Mouse (Mus musculus) neural tube, embryonic 14.5 days (tissue): ENCODE results near the gene Entr1. TPM values are rescaled to one million over a fixed set of nuclear protein-coding genes. Genes with fewer than 3 reads are reported as not detected.
"Not testable (repeated sequence)": the region's sequence is repeated elsewhere in the genome, so short reads cannot be mapped to it uniquely, and the experiment has no call there.

ENCODE experiments used
- ATAC-seq: fragments of 200-750 bp; cut with Nextera tagmentation; 2 replicates; pipeline ENCODE4 v1.8.0; 2017; ENCODE audit warnings: low read depth, mild to moderate bottlenecking, moderate TSS enrichment, moderate library complexity
- H3K27ac ChIP-seq: fragments of 300-500 bp; sonication (generic); 2 replicates; pipeline ENCODE4 v1.5.1; 2014; ENCODE audit warnings: low read depth, mild to moderate bottlenecking, control low read depth, low read length, moderate library complexity, mixed read lengths
- H3K27me3 ChIP-seq: fragments of 300-500 bp; sonication (generic); 2 replicates; pipeline ENCODE4 v1.6.1; 2014; ENCODE audit warnings: low read length; ENCODE audit not compliant: control insufficient read depth, insufficient read depth
- H3K36me3 ChIP-seq: fragments of 300-500 bp; sonication (generic); 2 replicates; pipeline ENCODE4 v1.6.1; 2014; ENCODE audit warnings: low read length, mixed read lengths; ENCODE audit not compliant: control insufficient read depth, insufficient read depth
- H3K4me1 ChIP-seq: fragments of 300-500 bp; sonication (generic); 2 replicates; pipeline ENCODE4 v1.6.1; 2014; ENCODE audit warnings: low read length; ENCODE audit not compliant: control insufficient read depth, insufficient read depth
- H3K4me2 ChIP-seq: fragments of 300-500 bp; sonication (generic); 2 replicates; pipeline ENCODE4 v1.6.1; 2014; ENCODE audit warnings: mild to moderate bottlenecking, low read depth, low read length, control low read depth
- H3K4me3 ChIP-seq: fragments of 300-500 bp; sonication (generic); 2 replicates; pipeline ENCODE4 v1.5.1; 2014; ENCODE audit warnings: low read depth, low read length, control low read depth, mixed read lengths
- H3K9ac ChIP-seq: fragments of 300-500 bp; sonication (generic); replicated peaks from 2 replicates; pipeline ENCODE4 v1.6.1; 2014; ENCODE audit warnings: low read depth, mild to moderate bottlenecking, control low read depth, low read length, mixed read lengths
- H3K9me3 ChIP-seq: fragments of 300-500 bp; sonication (generic); 2 replicates; pipeline ENCODE4 v1.6.1; 2016; ENCODE audit warnings: low read length; ENCODE audit not compliant: control insufficient read depth
- WGBS: fragments of 180-500 bp; shearing (Covaris S2); extraction: QIAGEN DNeasy Blood & Tissue Kit; methylation state at CpG from one replicate; pipeline ENCODE4 v1.1.7; 2014; 5-methylcytosine and 5-hydroxymethylcytosine counted together
- polyA plus RNA-seq: library from polyadenylated mRNA; unstranded; fragments of >200 nt; fragmentation: Nextera tagmentation; extraction: Ambion mirVana; gene quantifications from 2 replicates; pipeline ENCODE4 v1.2.1, GENCODE M21; 2014

The Entr1 gene
- polyA plus RNA-seq, 1 experiment from 2014 or later = 152 TPM

DNA sequence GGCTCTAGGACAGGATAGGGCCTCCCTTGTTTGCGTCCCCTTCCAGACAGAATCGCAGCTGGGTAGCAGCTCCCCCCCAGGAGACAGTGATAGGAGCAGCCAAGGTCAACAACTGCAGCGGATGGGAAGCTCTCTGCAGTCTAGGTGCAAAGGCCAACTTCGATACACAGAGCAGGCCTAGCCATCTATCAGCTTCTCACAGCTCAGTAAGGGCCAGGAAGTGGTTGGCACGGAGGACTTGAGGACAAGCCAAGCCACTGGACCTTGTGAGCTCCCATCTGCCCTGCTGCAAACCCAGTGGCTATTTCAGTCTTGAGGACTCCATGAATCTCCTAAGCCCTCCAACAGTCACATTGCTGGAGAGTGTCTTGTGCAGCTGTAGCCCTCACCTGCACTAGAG is 10.5 kb upstream of the Entr1 start:
- H3K36me3 ChIP-seq = peaks cover 70% of the 10 kb centered on the region
- no peak for ATAC-seq
- no peaks in the 10 kb centered on the region for H3K9me3 ChIP-seq
- H3K4me2 ChIP-seq = no peak overlapping the region
- H3K27ac ChIP-seq = no peak overlapping the region
- H3K27me3 ChIP-seq = no peaks in the 10 kb centered on the region
- H3K4me3 ChIP-seq = no peak overlapping the region
- no peak overlapping the region for H3K9ac ChIP-seq
- no peaks in the 10 kb centered on the region for H3K4me1 ChIP-seq
- WGBS = 88% methylated on average over 5 of the region's 5 CpGs

DNA sequence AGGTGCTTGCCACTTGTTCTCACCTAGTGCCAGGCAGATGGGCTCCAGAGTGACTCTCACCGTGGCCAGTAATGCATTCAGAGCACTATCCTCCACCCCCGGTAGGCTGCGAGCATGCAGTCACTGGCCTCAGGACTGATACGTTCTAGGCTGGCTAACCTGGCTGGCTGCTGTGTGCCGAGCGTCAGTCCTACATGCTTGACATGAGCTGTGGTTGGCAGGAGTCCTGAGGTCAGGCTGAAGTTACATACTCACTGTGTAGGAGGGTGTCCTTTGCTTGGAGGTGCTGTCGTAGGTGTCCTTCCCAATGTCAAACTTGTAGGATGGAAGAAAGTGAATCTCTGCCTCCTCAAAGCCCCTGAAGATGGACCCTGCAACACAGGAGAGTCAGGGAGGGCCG is 9.9 kb upstream of the Entr1 start:
- no peak for ATAC-seq
- WGBS = 89% methylated on average over 8 of the region's 8 CpGs

DNA sequence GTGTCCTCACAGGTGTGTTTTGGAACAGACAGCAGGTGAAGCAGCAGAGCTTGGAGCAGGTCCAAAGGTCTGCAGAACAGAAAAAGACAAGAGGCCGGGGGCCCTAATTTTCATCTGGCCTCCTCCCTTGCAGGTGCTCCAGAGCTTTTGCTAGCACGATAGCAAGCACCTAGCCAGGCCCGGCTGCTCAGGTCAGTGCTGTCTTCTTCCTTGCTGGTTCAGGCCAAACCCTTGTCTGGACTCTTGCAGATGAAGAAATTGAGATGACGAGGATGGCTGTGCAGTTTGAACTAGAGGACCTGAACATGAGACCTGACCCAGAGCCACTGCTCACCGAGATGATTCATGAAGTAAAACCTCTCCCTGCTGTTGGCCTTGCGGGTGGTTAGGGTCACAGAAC is 2.5 kb upstream of the Entr1 start:
- Histone ChIP-seq H3K4me2 (no peak overlapping the region), H3K27ac (no peak overlapping the region), H3K9me3 (no peaks in the 10 kb centered on the region), H3K9ac (no peak overlapping the region), H3K4me1 (peaks cover 13% of the 10 kb centered on the region), H3K36me3 (peaks cover 61% of the 10 kb centered on the region), H3K27me3 (no peaks in the 10 kb centered on the region), H3K4me3 (no peak overlapping the region)
- no peak for ATAC-seq
- WGBS = 96% methylated on average over 6 of the region's 6 CpGs

More for the DNA sequence above, 9.9 kb upstream of the Entr1 start:
- Histone ChIP-seq H3K27me3 (no peaks in the 10 kb centered on the region), H3K36me3 (peaks cover 77% of the 10 kb centered on the region), H3K9ac (no peak overlapping the region), H3K27ac (no peak overlapping the region), H3K9me3 (no peaks in the 10 kb centered on the region), H3K4me1 (no peaks in the 10 kb centered on the region), H3K4me3 (no peak overlapping the region), H3K4me2 (no peak overlapping the region)

DNA sequence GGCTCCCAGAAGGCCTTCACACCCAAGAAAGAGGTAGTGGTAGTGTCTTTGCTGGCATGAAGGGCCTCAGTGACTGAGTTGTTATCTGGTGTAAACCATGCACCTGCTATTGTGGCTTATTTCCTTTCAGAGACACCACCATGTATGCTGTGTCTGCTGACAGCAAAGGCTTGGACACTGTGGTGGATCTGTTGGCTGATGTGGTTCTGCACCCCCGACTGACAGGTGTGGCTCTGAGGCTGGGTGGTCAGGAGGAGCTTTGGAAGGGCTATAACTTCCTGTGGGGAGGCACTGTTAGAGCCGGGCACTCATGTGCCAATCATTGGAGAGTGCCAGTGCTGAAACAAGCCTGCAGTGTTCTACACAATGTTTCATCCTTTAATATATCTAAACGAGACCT is 1.8 kb upstream of the Entr1 start:
- H3K9ac ChIP-seq = no peak overlapping the region
- WGBS = 94% methylated on average over 3 of the region's 3 CpGs
- no peak overlapping the region for H3K27ac ChIP-seq
- H3K27me3 ChIP-seq = no peaks in the 10 kb centered on the region
- H3K4me2 ChIP-seq = no peak overlapping the region
- H3K4me3 ChIP-seq = no peak overlapping the region
- H3K9me3 ChIP-seq = no peaks in the 10 kb centered on the region
- H3K4me1 ChIP-seq = peaks cover 13% of the 10 kb centered on the region
- no peak for ATAC-seq
- peaks cover 59% of the 10 kb centered on the region for H3K36me3 ChIP-seq

GRCm38 (mm10) chr2:26388682-26389153 is 398 bp downstream of the Entr1 start:
- Histone ChIP-seq H3K27me3 (no peaks in the 10 kb centered on the region), H3K36me3 (peaks cover 58% of the 10 kb centered on the region), H3K4me1 (peaks cover 13% of the 10 kb centered on the region), H3K27ac (peak overlapping the region; percentile 79), H3K4me2 (peak overlapping the region; percentile 97), H3K9me3 (no peaks in the 10 kb centered on the region), H3K9ac (peak overlapping the region; percentile 89), H3K4me3 (peak overlapping the region; percentile 93)
- under 1% methylated on average over 23 of the region's 45 CpGs for WGBS
- peak; percentile 55 for ATAC-seq

- Histone ChIP-seq H3K36me3 (peaks cover 57% of the 10 kb centered on the region), H3K9ac (no peak overlapping the region), H3K4me3 (no peak overlapping the region), H3K9me3 (no peaks in the 10 kb centered on the region), H3K27ac (no peak overlapping the region), H3K27me3 (no peaks in the 10 kb centered on the region), H3K4me2 (peak overlapping the region; percentile 97; the same call in 1 of the 2 replicates), H3K4me1 (peaks cover 13% of the 10 kb centered on the region)
- 94% methylated on average over 3 of the region's 3 CpGs for WGBS
- ATAC-seq = no peak
Measured at GRCm38 (mm10) chr2:26387713-26388112, 1.4 kb downstream of the Entr1 start.

DNA sequence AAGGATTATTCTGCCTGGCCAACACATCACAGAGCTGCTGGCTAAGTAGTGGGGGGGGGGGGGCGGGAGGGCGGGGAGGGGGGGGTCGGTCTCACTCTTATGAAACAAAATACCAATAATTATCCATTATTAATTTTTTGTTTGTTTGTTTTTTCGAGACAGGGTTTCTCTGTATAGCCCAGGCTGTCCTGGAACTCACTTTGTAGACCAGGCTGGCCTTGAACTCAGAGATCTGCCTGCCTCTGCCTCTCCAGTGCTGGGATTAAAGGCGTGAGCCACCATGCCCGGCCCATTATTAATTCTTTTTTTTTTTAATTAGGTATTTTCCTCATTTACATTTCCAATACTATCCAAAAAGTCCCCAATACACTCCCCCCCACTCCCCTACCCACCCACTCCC is 8.2 kb downstream of the Entr1 start:
- H3K9me3 ChIP-seq, H3K4me1 ChIP-seq, H3K27me3 ChIP-seq, ATAC-seq, H3K27ac ChIP-seq: not testable (repeated sequence)
- Histone ChIP-seq H3K36me3 (peaks cover 51% of the 10 kb centered on the region), H3K4me3 (peak overlapping the region; percentile 68), H3K9ac (peak overlapping the region; percentile 63; the same call in 1 of the 2 replicates), H3K4me2 (peak overlapping the region; percentile 91)
- 41% methylated on average over 6 of the region's 6 CpGs for WGBS

DNA sequence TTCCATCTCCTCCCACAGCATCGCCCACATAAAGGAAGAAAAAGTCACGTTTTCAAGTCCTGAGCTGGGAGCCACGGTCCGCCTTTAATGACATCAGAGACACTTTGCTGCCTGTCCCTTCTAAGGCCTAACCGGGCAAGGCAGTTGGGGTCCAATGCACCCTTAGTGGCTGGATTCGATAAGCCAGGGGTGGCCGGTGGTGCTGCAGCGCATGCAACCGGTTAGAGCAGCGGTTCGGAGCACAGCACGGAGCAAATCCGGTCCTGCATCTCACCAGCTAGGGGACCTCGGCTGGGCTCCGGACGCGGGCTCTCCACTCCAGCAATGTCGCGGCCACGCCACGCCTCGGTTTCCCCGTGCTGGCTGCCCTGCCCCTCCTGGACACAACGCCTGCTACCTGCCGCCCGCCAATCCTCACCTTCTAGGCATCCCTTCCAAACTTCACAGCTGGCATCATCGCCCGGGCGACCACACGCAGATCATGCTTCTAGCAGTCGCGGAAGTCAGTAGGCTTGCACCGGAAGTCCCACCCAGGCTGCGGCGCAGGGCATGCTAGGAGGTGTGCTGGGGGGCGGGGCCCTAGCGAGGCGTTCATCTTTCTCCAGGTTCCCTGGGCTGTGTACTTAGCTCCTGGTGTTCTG is 8.9 kb downstream of the Entr1 start, which contains the start of gene Snapc4:
Gene Snapc4, minus strand, starts transcription at position 523 of the 641 bp plus-strand sequence.
- no peaks in the 10 kb centered on the region for H3K9me3 ChIP-seq
- no peaks in the 10 kb centered on the region for H3K27me3 ChIP-seq
- peak within 1 kb of the TSS; percentile 91 for H3K4me2 ChIP-seq
- peak within 1 kb of the TSS; percentile 68 for H3K4me3 ChIP-seq
- H3K9ac ChIP-seq = peak within 1 kb of the TSS; percentile 63
- peak; percentile 96 for ATAC-seq
- peaks cover 47% of the 10 kb centered on the region for H3K36me3 ChIP-seq
- peak within 1 kb of the TSS; percentile 28; the same call in 1 of the 2 replicates for H3K27ac ChIP-seq
- peaks cover 7% of the 10 kb centered on the region; the same call in 1 of the 2 replicates for H3K4me1 ChIP-seq
- under 1% methylated on average over 36 of the region's 38 CpGs for WGBS

GRCm38 (mm10) chr2:26372396-26372795 is 16.7 kb downstream of the Entr1 start:
- H3K4me3 ChIP-seq = no peak overlapping the region
- peaks cover 84% of the 10 kb centered on the region for H3K36me3 ChIP-seq
- H3K9me3 ChIP-seq = no peaks in the 10 kb centered on the region
- no peak for ATAC-seq
- H3K9ac ChIP-seq = no peak overlapping the region
- no peak overlapping the region for H3K4me2 ChIP-seq
- H3K27ac ChIP-seq = no peak overlapping the region
- no peaks in the 10 kb centered on the region for H3K4me1 ChIP-seq
- WGBS = 98% methylated on average over 8 of the region's 8 CpGs
- no peaks in the 10 kb centered on the region for H3K27me3 ChIP-seq
